Mouse (Mus musculus) thymus, postnatal 0 days (tissue): ENCODE results near the gene Defb11. TPM values are rescaled to one million over a fixed set of nuclear protein-coding genes. Genes with fewer than 3 reads are reported as not detected.
"Not testable (repeated sequence)": the region's sequence is repeated elsewhere in the genome, so short reads cannot be mapped to it uniquely, and the experiment has no call there.

Source experiments
- DNase-seq: peaks from one replicate; pipeline ENCODE4 v3.0.0-alpha.2; 2015; ENCODE audit warnings: low spot score
- polyA plus RNA-seq: library from polyadenylated mRNA; unstranded; fragments of >200 nt; fragmentation: Nextera tagmentation; extraction: Ambion mirVana; gene quantifications from 2 replicates; pipeline ENCODE4 v1.2.1, GENCODE M21; 2015

Defb11 gene
- polyA plus RNA-seq: not detected in 2 replicates

- not testable (repeated sequence) for DNase-seq
Observed at GRCm38 (mm10) chr8:21906290-21906689, at the start of gene Defb11. Gene Defb11, minus strand, starts transcription at chr8:21906412.

DNA sequence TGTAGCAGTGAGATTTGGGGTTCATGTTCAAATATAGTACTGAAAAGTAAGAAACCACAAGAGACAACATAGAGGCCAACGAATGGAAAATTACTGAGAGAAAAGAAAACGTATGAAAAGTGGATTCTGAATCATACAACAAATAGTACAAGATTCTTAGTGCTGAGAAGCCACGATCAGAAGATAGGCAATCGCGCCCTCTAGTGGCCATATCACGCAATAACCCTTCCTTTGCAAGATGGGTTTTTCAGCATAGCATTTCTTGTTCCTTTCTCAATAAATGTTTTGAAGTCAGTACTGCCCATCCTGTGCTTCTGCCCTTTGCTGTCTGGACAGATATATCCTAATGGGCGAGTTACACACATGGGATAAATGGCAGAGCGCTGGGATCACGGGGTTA, 49.1 kb upstream of the Defb11 start:
- DNase-seq: peak; percentile 10

- DNase-seq: no peak
Observed at GRCm38 (mm10) chr8:21947311-21948017, 41.3 kb upstream of the Defb11 start.

DNA sequence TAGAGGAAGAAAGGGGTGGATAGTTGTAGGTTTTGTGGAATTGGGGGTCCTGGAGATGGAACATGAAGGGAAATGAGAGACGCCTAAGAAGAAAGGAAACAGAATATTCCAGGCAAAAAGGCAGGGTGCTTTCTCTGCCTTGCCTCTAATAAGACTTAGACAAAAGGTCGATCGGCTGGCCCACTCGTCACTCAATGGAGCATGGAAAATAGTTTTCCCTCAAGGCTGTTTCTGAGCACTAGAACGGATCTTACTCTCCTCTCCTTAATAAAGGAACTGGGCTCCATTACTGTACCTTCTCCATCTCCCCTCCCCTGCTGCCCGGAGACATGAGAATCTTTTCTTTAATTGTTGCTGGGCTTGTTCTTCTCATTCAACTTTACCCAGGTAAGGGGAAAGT, 40.2 kb upstream of the Defb11 start, which contains the start of gene Defb13:
Gene Defb13, plus strand, starts transcription at position 301 of the 400 bp plus-strand sequence.
- DNase-seq: no peak

DNA sequence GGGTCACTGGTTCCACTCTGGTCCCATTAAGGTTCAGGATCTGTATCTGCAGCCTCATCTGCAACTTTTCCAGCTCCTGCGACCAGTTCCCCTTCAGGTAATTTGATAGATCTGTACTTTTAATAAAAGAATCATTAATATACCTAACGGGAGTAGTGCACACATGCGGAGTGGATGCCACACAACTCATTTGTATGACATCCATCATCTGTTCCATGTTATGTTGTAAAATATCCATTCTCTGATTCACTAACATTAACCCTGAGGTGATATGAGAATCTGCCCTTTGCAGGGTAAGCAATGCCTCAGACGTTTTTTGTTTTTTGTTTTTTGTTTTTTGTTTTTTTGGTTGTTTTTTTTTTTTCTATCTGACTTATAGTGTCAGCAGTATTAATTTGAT, 31.8 kb upstream of the Defb11 start, which contains the start of gene Defb35:
Gene Defb35, plus strand, starts transcription at position 301 of the 400 bp plus-strand sequence.
- not testable (repeated sequence) for DNase-seq

DNA sequence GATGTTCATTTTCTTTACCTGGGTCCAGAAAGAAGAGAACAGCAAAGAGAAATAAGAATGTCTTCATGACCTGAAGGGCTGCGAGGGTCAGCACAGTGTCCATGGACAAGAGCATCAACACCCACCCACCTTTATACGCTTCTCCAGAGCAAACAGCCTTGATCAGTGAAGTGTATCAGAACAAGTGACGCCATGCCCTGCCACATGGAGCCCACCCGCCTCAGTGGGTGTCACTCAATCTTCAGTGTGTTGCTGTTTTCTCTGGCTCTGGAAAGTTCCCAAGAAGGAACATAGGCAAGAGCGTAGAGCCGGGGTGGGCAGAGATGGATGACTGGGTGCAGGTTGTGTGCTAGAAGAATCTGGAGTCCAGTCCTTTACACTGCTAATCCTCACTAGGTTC, 26.4 kb upstream of the Defb11 start, which contains the start of gene Defb15:
Gene Defb15, minus strand, starts transcription at position 101 of the 400 bp plus-strand sequence.
- no peak for DNase-seq

DNA sequence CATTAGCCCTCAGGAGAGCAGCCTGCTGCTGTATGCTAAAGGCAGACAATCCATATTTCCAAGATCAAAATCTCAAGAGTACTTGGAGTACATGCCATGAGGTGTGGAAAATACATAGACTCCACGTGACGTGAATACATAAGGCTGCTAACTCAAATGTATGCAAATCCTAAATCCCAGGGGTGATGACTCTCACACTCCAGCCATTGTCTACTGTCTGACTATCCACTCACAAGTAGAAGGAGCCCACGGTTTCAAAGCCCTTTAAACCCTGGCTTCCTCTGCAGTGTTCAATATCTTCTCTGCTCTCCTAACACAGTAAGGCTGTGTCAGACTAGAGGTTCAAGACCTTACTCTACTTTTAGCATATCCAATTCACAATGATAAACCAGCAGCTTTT, 24.5 kb upstream of the Defb11 start:
- not testable (repeated sequence) for DNase-seq

DNA sequence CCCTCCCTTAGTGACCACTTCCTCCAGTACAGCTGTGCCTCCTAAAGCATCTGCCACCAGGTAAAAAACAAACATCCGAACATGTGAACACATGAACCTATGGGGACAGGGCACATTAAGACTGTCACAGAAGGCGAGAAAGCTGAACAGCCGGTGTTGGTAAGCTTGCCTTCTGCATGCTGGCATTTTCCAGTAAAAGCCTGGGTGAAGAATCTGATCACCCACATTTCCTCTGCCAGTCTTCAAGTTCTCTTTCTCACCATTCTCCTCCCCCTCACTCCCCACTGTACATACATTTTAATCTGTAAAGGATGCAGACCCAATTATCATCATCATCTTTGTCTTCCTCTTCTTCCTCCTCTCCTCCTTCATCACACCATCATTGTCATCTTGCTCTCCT, 9.4 kb upstream of the Defb11 start:
- DNase-seq: no peak

DNA sequence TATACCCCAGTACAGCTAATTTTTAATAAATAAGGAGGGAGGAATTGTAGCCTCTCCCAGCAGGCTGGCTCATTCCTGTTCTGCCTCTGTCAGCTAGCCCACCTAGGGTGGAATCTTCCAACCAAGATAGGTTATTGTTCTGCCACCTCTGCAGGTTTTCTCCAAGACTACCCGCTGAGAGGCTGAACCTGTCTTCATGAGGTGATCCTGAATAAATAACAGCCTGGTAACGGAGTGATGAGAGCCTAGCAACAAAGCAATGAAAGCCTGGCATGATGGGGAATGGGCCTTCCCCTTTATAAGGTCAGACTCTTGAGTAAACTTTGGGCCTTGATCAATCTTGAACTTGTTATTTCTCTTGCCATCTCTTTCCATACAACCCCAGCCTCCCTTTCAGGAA, 6.3 kb upstream of the Defb11 start:
- no peak for DNase-seq

DNA sequence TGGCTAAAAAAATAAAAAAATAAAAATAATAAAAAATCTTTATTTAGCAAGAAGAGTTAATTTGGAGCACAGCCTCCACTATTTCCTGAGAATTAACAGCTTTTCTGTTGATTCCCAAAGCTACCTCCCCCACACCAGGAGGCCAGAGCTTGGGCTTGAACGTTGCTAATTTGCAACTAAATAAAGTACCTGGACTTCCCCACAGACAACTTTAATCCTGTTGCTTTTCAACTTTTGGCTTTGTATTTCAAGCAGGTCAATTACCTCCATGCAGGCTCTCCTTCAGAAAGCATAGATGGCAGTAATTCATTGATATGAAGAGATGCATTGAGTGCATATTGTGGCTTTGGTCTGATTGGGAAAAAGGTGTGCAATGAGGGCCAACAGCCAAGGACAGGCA, 5.7 kb upstream of the Defb11 start:
- no peak for DNase-seq

DNA sequence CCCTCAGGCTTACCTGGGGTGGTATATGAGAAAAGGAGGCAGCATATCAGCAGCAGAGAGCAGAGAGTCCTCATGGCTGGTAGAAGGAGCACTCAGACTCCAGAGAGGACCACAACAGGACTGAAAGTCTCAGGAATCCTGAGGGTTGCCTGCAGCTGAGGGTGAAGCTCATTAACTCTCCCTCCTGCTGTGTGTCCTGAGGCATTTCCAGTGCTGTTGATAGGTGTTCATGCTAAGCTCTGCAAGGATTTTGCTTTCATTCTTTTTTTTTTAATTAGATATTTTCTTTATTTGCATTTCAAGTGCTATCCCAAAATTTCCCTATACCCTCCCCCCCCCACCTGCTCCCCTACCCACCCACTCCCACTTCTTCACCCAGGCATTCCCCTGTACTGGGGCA, 20.9 kb downstream of the Defb11 start, which contains the start of gene Defb9:
Gene Defb9, minus strand, starts transcription at position 101 of the 400 bp plus-strand sequence.
- DNase-seq: not testable (repeated sequence)

DNA sequence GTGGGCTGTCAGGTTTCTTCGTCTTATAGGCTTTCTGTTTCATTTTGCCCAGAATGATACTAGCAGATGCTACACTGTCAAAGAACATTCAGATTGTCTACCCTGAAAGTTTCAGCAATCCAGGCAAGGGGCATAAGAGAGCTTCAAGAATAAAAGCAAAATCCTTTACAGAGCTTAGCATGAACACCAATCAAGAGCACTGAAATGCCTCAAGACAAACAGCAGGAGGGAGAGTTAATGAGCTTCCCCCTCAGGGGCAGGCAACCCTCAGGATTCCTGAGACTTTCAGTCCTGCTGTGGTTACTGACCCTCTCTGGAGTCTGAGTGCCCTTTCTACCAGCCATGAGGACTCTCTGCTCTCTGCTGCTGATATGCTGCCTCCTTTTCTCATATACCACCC, 47.6 kb downstream of the Defb11 start, which contains the start of gene Defb10:
Gene Defb10, plus strand, starts transcription at position 316 of the 400 bp plus-strand sequence.
- not testable (repeated sequence) for DNase-seq

Other genes with a start within 250 kb of the Defb11 start
- gene Defa34, start 240.6 kb downstream of the Defb11 start, polyA plus RNA-seq: not detected in 2 replicates
- 0.48 TPM in 1 of 2 replicates, not detected in the other for gene AY761184, start 202.8 kb downstream of the Defb11 start, polyA plus RNA-seq
- gene Defa24, start 171.9 kb downstream of the Defb11 start, polyA plus RNA-seq: 0.59 and 0.77 TPM in 2 replicates
- 0.41 TPM in 1 of 2 replicates, not detected in the other for gene Defb50, start 82.9 kb downstream of the Defb11 start, polyA plus RNA-seq
- not detected in 2 replicates for gene Defb2, start 66.5 kb downstream of the Defb11 start, polyA plus RNA-seq
- not detected in 2 replicates for gene Defb10, start 47.5 kb downstream of the Defb11 start, polyA plus RNA-seq
- not detected in 2 replicates for gene Defb9, start 21.0 kb downstream of the Defb11 start, polyA plus RNA-seq
- gene Defb15, start 26.3 kb upstream of the Defb11 start, polyA plus RNA-seq: not detected in 2 replicates
- gene Defb35, start 31.9 kb upstream of the Defb11 start, polyA plus RNA-seq: not detected in 2 replicates
- gene Defb13, start 40.4 kb upstream of the Defb11 start, polyA plus RNA-seq: not detected in 2 replicates
- gene Fam90a1a, start 52.3 kb upstream of the Defb11 start, polyA plus RNA-seq: 0.07 TPM in 1 of 2 replicates, not detected in the other
- gene Ccdc70, start 63.4 kb upstream of the Defb11 start, polyA plus RNA-seq: not detected in 2 replicates
- gene Atp7b, start 153.9 kb upstream of the Defb11 start, polyA plus RNA-seq: 2.3 and 2.4 TPM in 2 replicates
- gene Alg11, start 154.3 kb upstream of the Defb11 start, polyA plus RNA-seq: 15.4 and 16.5 TPM in 2 replicates
- 0.23 TPM in 1 of 2 replicates, not detected in the other for gene Nek5, start 218.6 kb upstream of the Defb11 start, polyA plus RNA-seq